Mouse (Mus musculus): Measurements from ENCODE around the gene Tcf7l1.

DNA sequence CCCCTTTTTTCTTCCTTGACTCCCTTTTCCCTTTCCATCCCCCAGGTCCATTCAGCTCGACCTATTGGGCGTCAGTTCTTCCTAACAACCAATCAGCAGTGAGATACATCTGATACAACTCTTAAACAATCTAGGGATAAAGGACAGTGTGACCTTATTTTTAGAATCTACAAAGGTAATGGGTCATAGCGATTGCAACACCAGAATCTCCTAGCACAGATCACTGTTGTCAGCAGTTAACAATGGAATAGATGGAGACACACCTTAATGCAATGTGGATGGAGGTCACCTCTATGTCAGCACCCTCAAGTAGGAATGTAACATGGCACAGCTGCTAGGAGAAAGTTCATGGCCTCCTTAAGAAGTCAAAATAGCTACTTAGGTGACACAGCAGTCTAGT lies 166.1 kb downstream of the Tcf7l1 start:
- TF ChIP-seq CTCF (IDR thresholded peaks at IDR 0.05; ENCODE audit: low read depth) (no peak), EP300 (IDR thresholded peaks at IDR 0.05; ENCODE audit: low read depth) (no peak)
